Mouse (Mus musculus): Measurements from ENCODE around the gene Smim9. TPM values are rescaled to one million over a fixed set of nuclear protein-coding genes. Genes with fewer than 3 reads are reported as not detected.
A peak's percentile ranks its signal among the peaks of the same experiment; 100 is the strongest.

The Smim9 gene
- polyA plus RNA-seq, 1 experiment from 2014 or later = not detected

DNA sequence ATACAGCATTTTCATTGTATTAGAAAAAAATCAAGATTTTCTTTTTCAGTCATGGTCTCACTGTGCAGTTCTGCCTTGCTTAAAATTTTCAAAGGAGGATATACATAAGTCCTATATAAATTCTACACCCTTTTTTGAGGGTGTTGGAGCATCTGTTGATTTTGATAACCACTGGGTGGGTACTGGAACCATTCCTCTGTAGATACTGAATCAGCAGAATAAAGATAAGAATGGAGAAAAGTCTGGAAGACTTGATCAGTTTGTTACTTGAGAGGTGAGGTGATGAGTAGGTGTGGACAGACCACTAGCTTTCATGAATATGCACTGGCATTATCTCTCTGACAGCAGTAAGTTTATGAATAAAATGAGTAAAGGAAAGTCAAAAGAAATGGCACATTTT lies 48.0 kb downstream of the Smim9 start:
- Histone ChIP-seq H3K4me3 (ENCODE audit: low read depth, low read length) (no peak overlapping the region), H3K9ac (no peak overlapping the region), H3K36me3 (ENCODE audit: insufficient read depth) (peaks cover 31% of the 10 kb centered on the region; the same call in 1 of the 2 replicates), H3K27me3 (ENCODE audit: insufficient read depth, low read length) (no peaks in the 10 kb centered on the region), H3K4me1 (ENCODE audit: insufficient read depth) (no peaks in the 10 kb centered on the region), H3K9me3 (ENCODE audit: low read depth, low read length) (no peaks in the 10 kb centered on the region), H3K27ac (ENCODE audit: low read depth) (no peak overlapping the region), H3K4me2 (no peak overlapping the region)
- DNase-seq (no peak), ATAC-seq (ENCODE audit: insufficient read depth) (no peak)
- TF ChIP-seq CTCF (IDR thresholded peaks at IDR 0.05; ENCODE audit: low read depth) = no peak

DNA sequence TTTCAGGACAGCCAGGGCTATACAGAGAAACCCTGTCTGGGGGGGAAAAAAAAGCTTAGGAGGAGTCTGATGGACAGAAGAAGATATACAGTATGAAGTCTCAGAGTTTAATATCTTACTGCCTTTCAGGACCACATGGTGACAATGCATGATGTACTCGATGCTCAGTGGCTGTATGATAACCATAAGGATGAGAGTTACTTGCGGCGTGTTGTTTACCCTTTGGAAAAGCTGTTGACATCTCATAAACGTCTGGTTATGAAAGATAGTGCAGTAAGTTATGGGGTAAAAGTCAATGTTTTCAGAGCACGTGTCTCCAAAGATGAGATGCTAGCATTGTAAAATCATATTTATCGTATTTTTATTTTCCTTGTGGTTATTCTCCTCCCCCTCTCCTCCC lies 61.3 kb downstream of the Smim9 start:
- no peak overlapping the region for H3K9ac ChIP-seq
- DNase-seq (no peak), ATAC-seq (ENCODE audit: insufficient read depth) (no peak)
- no peak for TF ChIP-seq CTCF (IDR thresholded peaks at IDR 0.05; ENCODE audit: low read depth)
- no peaks in the 10 kb centered on the region for H3K9me3 ChIP-seq (ENCODE audit: low read depth, low read length)
- H3K4me1 ChIP-seq (ENCODE audit: insufficient read depth) = no peaks in the 10 kb centered on the region
- no peaks in the 10 kb centered on the region for H3K27me3 ChIP-seq (ENCODE audit: insufficient read depth, low read length)
- H3K36me3 ChIP-seq (ENCODE audit: insufficient read depth) = peaks cover 60% of the 10 kb centered on the region
- H3K4me3 ChIP-seq (ENCODE audit: low read depth, low read length) = no peak overlapping the region
- WGBS = 67% methylated on average over 6 of the region's 6 CpGs
- H3K4me2 ChIP-seq = no peak overlapping the region
- no peak overlapping the region for H3K27ac ChIP-seq (ENCODE audit: low read depth)

DNA sequence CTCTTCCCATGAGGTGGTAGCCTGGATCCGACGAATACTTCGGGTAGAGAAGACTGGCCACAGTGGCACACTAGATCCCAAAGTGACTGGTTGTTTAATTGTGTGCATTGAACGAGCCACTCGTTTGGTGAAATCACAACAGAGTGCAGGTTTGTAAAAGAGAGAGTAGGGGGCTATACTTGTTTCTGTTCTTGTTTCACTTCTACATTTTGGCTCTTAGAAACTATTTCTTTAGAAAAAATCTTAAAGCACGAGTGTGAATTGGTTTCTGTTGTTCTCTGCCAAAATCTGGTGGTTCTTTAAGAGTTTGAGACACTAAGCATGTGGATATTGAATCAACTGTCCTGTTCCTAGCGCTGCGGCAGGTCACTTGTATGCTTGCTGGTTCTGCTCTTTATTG lies 64.8 kb downstream of the Smim9 start:
- no peak for TF ChIP-seq CTCF (IDR thresholded peaks at IDR 0.05; ENCODE audit: low read depth)
- ATAC-seq (ENCODE audit: insufficient read depth) = no peak
- H3K9ac ChIP-seq = no peak overlapping the region
- H3K27ac ChIP-seq (ENCODE audit: low read depth) = no peak overlapping the region
- WGBS = 87% methylated on average over 8 of the region's 8 CpGs
- no peak overlapping the region for H3K4me3 ChIP-seq (ENCODE audit: low read depth, low read length)
- no peak for DNase-seq
- H3K4me1 ChIP-seq (ENCODE audit: insufficient read depth) = no peaks in the 10 kb centered on the region
- H3K27me3 ChIP-seq (ENCODE audit: insufficient read depth, low read length) = no peaks in the 10 kb centered on the region
- peaks cover 33% of the 10 kb centered on the region for H3K36me3 ChIP-seq (ENCODE audit: insufficient read depth)
- H3K4me2 ChIP-seq = no peak overlapping the region
- no peaks in the 10 kb centered on the region for H3K9me3 ChIP-seq (ENCODE audit: low read depth, low read length)

DNA sequence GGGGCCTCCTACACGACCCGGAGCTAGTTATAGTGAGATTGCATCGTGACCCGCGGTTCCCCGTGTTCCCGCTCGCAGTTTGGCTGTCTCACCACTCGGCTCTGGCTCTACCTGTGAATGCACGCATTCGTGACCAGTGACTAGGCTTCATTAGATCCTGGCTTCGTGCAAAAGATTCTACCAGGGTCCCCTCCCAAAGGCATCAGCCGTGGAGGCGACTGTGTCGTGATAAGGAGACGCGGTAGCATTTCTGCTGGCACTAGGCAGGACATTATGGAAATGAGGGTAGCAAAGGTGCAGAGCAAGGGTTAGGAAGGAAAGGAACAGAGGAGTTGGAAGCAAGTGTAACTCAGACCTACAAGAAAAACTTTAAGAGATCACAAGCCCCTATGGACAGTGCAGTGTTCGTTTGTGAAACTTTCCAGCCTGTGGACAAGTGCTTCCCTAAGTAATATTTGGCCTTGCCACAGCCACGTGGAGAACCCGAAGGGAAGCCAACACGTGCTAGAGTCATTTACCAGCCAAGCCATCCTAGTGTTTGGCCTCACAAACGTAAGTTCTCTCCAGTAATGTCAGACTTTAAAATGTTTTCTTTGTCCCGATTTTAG lies 67.3 kb downstream of the Smim9 start:
- peak; percentile 50 for DNase-seq
- peak overlapping the region; percentile 46 for H3K4me3 ChIP-seq (ENCODE audit: low read depth, low read length)
- WGBS = 17% methylated on average over 23 of the region's 23 CpGs
- peaks cover 24% of the 10 kb centered on the region for H3K36me3 ChIP-seq (ENCODE audit: insufficient read depth)
- H3K27me3 ChIP-seq (ENCODE audit: insufficient read depth, low read length) = no peaks in the 10 kb centered on the region
- TF ChIP-seq CTCF (IDR thresholded peaks at IDR 0.05; ENCODE audit: low read depth) = no peak
- peak overlapping the region; percentile 53 for H3K9ac ChIP-seq
- H3K9me3 ChIP-seq (ENCODE audit: low read depth, low read length) = no peaks in the 10 kb centered on the region
- 0 out of 2 replicates have a peak, but pooled peaks have one; percentile 6 for ATAC-seq (ENCODE audit: insufficient read depth)
- no peaks in the 10 kb centered on the region for H3K4me1 ChIP-seq (ENCODE audit: insufficient read depth)
- H3K27ac ChIP-seq (ENCODE audit: low read depth) = peak overlapping the region; percentile 56; the same call in 1 of the 2 replicates
- H3K4me2 ChIP-seq = peak overlapping the region; percentile 62

Other genes starting within 250 kb of the Smim9 start
- gene Gab3, start 78.3 kb downstream of the Smim9 start, polyA plus RNA-seq (2014; fragmentation: Nextera tagmentation; extraction: Ambion mirVana) = 5.9 and 7.1 TPM in 2 replicates
- gene Dkc1, start 67.9 kb downstream of the Smim9 start, polyA plus RNA-seq (2014; fragmentation: Nextera tagmentation; extraction: Ambion mirVana) = 175 and 184 TPM in 2 replicates
- gene Mpp1, start 32.8 kb downstream of the Smim9 start, polyA plus RNA-seq (2014; fragmentation: Nextera tagmentation; extraction: Ambion mirVana) = 65.9 and 69.6 TPM in 2 replicates
- gene Fundc2, start 218.6 kb upstream of the Smim9 start, polyA plus RNA-seq (2014; fragmentation: Nextera tagmentation; extraction: Ambion mirVana) = 74.8 and 95.2 TPM in 2 replicates
- gene F8, start 218.8 kb upstream of the Smim9 start, polyA plus RNA-seq (2014; fragmentation: Nextera tagmentation; extraction: Ambion mirVana) = 2.1 TPM in 2 replicates

Data from lung, embryonic 14.5 days (tissue).